Mouse (Mus musculus) midbrain, embryonic 11.5 days (tissue): ENCODE data around the gene Avpr2. TPM values are rescaled to one million over a fixed set of nuclear protein-coding genes. Genes with fewer than 3 reads are reported as not detected.

Source experiments
- ATAC-seq: fragments of 200-750 bp; cut with Nextera tagmentation; 2 replicates; pipeline ENCODE4 v1.8.0; 2017; ENCODE audit warnings: moderate TSS enrichment, moderate library complexity; ENCODE audit not compliant: low FRiP score
- DNase-seq: peaks from one replicate; pipeline ENCODE4 v3.0.0; 2015; ENCODE audit warnings: low spot score; ENCODE audit errors: missing footprints
- H3K27ac ChIP-seq: fragments of 300-500 bp; sonication (generic); 2 replicates; pipeline ENCODE4 v1.5.1; 2014; ENCODE audit warnings: low read depth, low read length
- H3K27me3 ChIP-seq: fragments of 300-500 bp; sonication (generic); 2 replicates; pipeline ENCODE4 v1.6.1; 2014; ENCODE audit warnings: mild to moderate bottlenecking, low read length, moderate library complexity, mixed read lengths; ENCODE audit not compliant: control insufficient read depth, insufficient read depth
- H3K36me3 ChIP-seq: fragments of 300-500 bp; sonication (generic); 2 replicates; pipeline ENCODE4 v1.6.1; 2014; ENCODE audit warnings: mild to moderate bottlenecking, low read length, moderate library complexity, mixed read lengths; ENCODE audit not compliant: control insufficient read depth, insufficient read depth
- H3K4me1 ChIP-seq: fragments of 300-500 bp; sonication (generic); 2 replicates; pipeline ENCODE4 v1.6.1; 2014; ENCODE audit warnings: low read length; ENCODE audit not compliant: control insufficient read depth, insufficient read depth
- H3K4me2 ChIP-seq: fragments of 300-500 bp; sonication (generic); 2 replicates; pipeline ENCODE4 v1.6.1; 2014; ENCODE audit warnings: mild to moderate bottlenecking, moderate library complexity
- H3K4me3 ChIP-seq: fragments of 300-500 bp; sonication (generic); 2 replicates; pipeline ENCODE4 v1.5.1; 2014; ENCODE audit warnings: low read depth, low read length
- H3K9ac ChIP-seq: fragments of 300-500 bp; sonication (generic); 2 replicates; pipeline ENCODE4 v1.6.1; 2014; ENCODE audit warnings: low read length
- H3K9me3 ChIP-seq: fragments of 300-500 bp; sonication (generic); 2 replicates; pipeline ENCODE4 v1.6.1; 2016; ENCODE audit warnings: low read length; ENCODE audit not compliant: control insufficient read depth
- whole genome bisulfite sequencing: fragments of 180-500 bp; shearing (Covaris S2); extraction: QIAGEN DNeasy Blood & Tissue Kit; methylation state at CpG from one replicate; pipeline ENCODE4 v1.1.7; 2014; 5-methylcytosine and 5-hydroxymethylcytosine counted together
- polyA plus RNA-seq: library from polyadenylated mRNA; unstranded; fragments of >200 nt; fragmentation: Nextera tagmentation; extraction: Ambion mirVana; gene quantifications from 2 replicates; pipeline ENCODE4 v1.2.1, GENCODE M21; 2014

Gene Avpr2
- polyA plus RNA-seq, 1 experiment from 2014 or later = not detected

DNA sequence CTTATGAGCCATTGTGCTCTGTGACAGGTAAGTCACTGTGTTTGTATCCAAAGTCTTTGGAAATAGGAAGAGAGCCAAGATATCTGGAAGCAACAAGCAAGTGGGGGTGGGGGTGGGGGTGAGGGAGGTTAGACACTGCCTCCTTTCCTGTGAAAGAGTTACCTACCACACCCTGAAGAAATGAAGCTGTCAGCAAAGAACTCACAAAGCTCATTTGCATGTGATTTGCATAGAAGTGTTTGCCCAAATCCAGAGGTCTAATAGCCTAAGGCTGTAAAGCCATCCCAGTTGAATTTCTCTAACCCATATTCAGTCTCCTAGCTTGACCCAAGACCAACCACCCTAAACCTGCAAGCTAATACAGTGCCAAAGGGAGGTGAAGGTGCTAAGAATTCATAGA lies 18.5 kb downstream of the Avpr2 start:
- Histone ChIP-seq H3K4me3 (no peak overlapping the region), H3K27ac (no peak overlapping the region), H3K9me3 (no peaks in the 10 kb centered on the region), H3K9ac (no peak overlapping the region), H3K4me1 (no peaks in the 10 kb centered on the region), H3K36me3 (no peaks in the 10 kb centered on the region), H3K4me2 (no peak overlapping the region), H3K27me3 (no peaks in the 10 kb centered on the region)
- no peak for ATAC-seq
- no peak for DNase-seq

DNA sequence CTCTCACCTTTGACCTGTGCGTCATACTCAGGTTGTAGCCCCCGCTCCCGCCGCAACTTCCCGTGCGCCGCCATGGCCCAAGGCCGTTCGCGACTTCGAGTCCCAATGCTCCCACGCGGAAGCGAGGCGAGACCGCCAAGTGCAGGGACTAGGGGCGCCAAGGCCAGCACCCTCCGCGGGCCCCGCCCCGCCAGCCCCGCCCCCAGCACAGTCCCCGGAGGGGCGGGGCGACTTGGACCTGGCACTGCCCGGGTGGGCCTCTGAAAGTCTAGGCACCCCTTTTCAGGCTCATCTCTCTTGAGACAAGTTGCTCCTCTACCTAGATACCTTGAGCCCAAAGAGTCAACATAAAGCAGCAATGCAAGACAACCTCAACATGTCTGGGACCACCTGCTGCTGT lies 19.3 kb downstream of the Avpr2 start:
- Histone ChIP-seq H3K27me3 (no peaks in the 10 kb centered on the region), H3K4me2 (peak overlapping the region; percentile 30; the same call in 1 of the 2 replicates), H3K36me3 (no peaks in the 10 kb centered on the region), H3K9me3 (no peaks in the 10 kb centered on the region), H3K4me1 (no peaks in the 10 kb centered on the region), H3K27ac (no peak overlapping the region), H3K9ac (no peak overlapping the region), H3K4me3 (no peak overlapping the region)
- ATAC-seq (no peak), DNase-seq (no peak)
- WGBS = 22% methylated on average over 20 of the region's 26 CpGs

DNA sequence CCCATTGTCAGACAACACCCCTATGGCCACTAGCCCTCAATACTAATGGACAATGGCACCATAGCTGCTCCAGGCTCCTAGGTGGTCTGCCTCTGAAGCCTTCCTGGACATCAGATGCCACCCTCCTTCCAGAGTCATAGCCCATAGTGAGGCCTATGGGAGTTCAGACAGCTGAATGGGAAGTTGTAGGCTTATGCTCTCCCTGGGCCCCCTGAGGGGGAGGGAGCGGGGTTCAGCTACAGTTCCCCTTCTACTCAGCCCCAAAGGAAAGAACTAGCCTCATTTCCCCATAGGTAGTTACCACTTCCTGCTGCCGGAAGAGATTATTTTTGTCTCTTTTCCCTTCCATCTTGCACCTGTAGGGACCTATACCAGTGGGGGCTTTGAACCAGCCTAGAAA lies 19.7 kb downstream of the Avpr2 start:
- WGBS = 85% methylated on average over 2 of the region's 2 CpGs
- no peak overlapping the region for H3K4me2 ChIP-seq

DNA sequence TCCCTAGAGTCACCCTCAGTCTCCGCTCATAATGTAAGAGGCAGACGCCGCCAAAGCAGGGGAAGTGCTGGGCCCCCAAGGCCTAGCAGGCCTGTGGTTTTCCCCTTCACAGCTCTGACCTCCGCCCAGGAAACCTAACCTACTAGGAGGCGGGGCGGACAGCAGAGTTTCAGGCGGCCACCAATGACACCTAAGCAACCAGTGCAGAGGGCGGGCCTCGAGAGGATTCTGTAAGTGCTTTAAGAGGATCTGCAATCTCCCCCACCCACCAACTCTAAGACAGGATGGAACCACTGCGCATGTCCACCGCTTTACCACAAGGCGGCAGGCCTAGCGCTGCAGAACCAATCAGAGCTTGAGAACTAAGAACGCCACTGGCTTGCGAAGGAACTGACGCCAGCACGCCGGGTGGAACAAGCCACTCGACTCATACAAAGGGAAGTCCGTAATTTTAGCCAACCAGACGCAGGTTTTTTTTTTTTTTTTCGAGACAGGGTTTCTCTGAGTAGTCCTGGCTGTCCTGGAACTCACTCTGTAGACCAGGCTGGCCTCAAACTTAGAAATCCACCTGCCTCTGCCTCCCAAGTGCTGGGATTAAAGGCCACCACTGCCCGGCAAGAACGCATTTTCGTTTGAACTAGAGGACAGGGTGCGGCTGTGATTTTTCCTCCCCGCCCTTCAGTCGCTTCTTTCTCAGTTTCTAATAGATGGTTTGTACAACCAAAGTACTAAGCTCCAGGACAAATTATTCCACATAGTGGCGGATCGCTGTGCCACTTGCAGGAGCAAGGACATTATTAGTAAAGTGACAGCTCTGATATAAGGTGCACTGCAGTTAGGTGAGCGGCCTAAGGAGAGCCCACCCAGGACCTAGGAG lies 23.2 kb downstream of the Avpr2 start:
- Histone ChIP-seq H3K27ac (peak overlapping the region; percentile 48), H3K9me3 (no peaks in the 10 kb centered on the region), H3K27me3 (no peaks in the 10 kb centered on the region), H3K36me3 (no peaks in the 10 kb centered on the region; the same call in none of the 2 replicates), H3K4me1 (no peaks in the 10 kb centered on the region), H3K4me2 (peak overlapping the region; percentile 27), H3K9ac (no peak overlapping the region; the same call in 1 of the 2 replicates), H3K4me3 (peak overlapping the region; percentile 1; the same call in 1 of the 2 replicates)
- WGBS = 25% methylated on average over 31 of the region's 31 CpGs
- ATAC-seq (peak; percentile 97), DNase-seq (peak; percentile 92)

More for the DNA sequence above, 19.7 kb downstream of the Avpr2 start:
- no peak overlapping the region for H3K9ac ChIP-seq
- ATAC-seq (no peak), DNase-seq (no peak)
- H3K27ac ChIP-seq = no peak overlapping the region
- H3K4me1 ChIP-seq = no peaks in the 10 kb centered on the region
- H3K27me3 ChIP-seq = no peaks in the 10 kb centered on the region
- no peak overlapping the region for H3K4me3 ChIP-seq
- no peaks in the 10 kb centered on the region for H3K9me3 ChIP-seq
- H3K36me3 ChIP-seq = no peaks in the 10 kb centered on the region

DNA sequence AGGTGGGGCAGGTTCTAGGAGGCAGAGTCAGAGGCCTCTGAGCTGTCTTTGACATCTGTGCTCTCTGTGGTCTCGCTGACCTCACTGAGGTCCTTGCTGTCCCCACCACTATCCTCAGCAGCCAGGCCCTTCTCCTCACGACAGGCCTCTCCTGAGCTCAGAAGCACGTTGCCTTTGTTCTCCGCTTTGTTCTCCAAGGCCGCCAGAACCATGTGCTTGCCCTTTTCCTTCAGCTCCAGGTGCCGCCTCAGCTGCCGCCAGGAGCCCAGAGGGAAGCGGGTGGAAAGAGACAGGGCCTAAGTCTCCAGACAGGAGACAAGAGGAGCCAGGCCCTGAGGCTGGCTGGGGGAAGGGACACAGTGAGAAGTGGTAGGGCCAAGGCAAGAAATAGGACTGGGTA lies 25.0 kb downstream of the Avpr2 start:
- H3K27me3 ChIP-seq = no peaks in the 10 kb centered on the region
- no peak for DNase-seq
- H3K4me3 ChIP-seq = no peak overlapping the region
- no peak overlapping the region for H3K27ac ChIP-seq
- 80% methylated on average over 8 of the region's 8 CpGs for WGBS
- no peak overlapping the region for H3K9ac ChIP-seq
- no peaks in the 10 kb centered on the region; the same call in none of the 2 replicates for H3K36me3 ChIP-seq
- H3K4me1 ChIP-seq = no peaks in the 10 kb centered on the region; the same call in 1 of the 2 replicates
- ATAC-seq = no peak
- no peaks in the 10 kb centered on the region for H3K9me3 ChIP-seq
- H3K4me2 ChIP-seq = no peak overlapping the region

DNA sequence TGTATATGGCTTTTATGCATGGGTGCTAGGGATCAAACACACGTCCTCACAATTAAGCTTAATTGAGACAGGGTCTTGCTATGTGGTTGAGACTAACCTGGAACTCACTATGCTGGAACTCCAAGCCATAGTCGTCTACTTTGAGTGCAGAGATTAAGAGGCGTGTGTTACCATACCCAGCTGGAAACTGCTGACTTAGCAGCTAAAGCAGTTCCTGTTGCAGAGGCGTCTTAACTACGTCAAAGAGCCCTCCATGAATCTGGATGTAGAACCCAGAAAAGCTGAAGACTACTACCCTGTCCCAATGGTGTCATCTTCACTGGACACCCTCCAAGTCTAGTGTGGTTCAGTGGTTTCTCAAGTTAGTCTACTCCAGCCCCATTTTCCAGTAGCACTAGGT lies 26.7 kb downstream of the Avpr2 start:
- ATAC-seq (no peak), DNase-seq (no peak)
- H3K4me3 ChIP-seq = no peak overlapping the region
- no peak overlapping the region for H3K9ac ChIP-seq
- H3K4me1 ChIP-seq = no peaks in the 10 kb centered on the region; the same call in 1 of the 2 replicates
- no peaks in the 10 kb centered on the region; the same call in none of the 2 replicates for H3K36me3 ChIP-seq
- H3K27me3 ChIP-seq = no peaks in the 10 kb centered on the region
- H3K9me3 ChIP-seq = no peaks in the 10 kb centered on the region
- H3K4me2 ChIP-seq = no peak overlapping the region
- WGBS = 84% methylated on average over 5 of the region's 5 CpGs
- no peak overlapping the region for H3K27ac ChIP-seq

DNA sequence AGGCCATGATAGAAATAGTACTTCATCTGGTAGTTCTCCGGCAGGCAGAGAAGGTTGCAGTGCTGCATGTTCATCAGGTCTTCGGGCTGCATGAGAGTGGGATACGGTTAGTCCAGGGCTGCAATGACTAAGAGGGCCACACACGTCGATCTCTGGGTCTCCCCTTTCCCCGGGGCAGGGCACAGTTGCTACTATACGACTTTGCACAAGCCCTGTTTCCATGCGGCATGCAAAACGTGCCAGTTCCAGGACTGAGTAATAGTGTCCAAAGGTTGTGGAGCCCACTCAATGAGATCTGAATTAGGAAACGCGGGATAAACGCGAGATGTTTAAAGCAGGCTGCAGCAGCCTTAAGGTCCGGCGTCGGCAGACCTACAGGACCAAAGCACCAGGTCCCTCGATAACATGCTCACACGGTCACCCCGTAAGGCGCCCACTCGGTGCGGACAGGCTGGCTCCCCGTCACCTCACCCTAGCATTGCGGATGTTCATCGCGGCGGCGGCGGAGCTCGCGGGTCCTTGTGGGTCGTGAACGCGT lies 29.5 kb downstream of the Avpr2 start:
- Histone ChIP-seq H3K9me3 (no peaks in the 10 kb centered on the region), H3K9ac (peak overlapping the region; percentile 72), H3K4me2 (peak overlapping the region; percentile 64), H3K36me3 (no peaks in the 10 kb centered on the region; the same call in none of the 2 replicates), H3K27ac (peak overlapping the region; percentile 59), H3K27me3 (no peaks in the 10 kb centered on the region), H3K4me1 (no peaks in the 10 kb centered on the region; the same call in 1 of the 2 replicates), H3K4me3 (peak overlapping the region; percentile 52)
- DNase-seq (no peak), ATAC-seq (peak; percentile 45)
- WGBS = 11% methylated on average over 34 of the region's 34 CpGs

DNA sequence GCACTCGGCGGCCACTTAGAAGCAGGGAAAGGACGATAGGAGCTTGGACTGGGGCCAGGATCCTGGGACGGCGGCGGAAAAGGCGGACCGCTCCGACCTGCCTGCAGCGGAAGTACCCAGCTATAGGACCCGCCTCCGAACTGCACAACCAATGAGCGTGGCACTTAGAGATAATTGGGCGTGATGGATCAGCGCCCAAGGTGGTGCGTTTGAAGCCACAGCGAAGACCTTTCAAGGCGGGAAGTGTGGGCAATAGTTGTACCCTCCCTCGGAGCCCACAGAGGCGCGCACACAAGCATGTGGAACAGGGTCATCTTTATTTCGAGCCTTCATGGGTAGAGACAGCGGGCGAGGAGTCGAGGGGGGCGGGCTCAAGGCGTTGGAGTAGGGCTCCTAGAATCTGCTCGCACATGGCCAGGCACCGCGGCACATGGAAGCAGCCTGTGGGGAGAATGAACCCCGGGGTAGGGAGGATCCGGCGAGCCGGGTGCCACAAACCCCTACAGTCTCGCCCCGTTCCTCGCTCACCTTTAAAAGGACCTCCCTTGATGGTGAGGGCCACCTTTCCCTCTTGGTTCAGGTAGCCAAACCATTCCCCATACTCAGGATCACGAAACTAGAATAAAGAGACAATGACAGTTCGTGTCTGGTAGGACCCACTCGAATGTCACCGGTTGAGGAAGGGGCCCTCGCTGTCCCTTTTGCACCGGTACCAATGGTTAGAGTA lies 30.1 kb downstream of the Avpr2 start, which contains the start of the genes Arhgap4 and Naa10:
Gene Arhgap4 (minus strand): TSS at position 48 of the 727 bp plus-strand sequence.
Gene Naa10 (minus strand): TSS at position 122 of the 727 bp plus-strand sequence.
- peak within 1 kb of the TSS; percentile 61 for H3K27ac ChIP-seq
- peak; percentile 98 for ATAC-seq
- no peaks in the 10 kb centered on the region for H3K9me3 ChIP-seq
- peak within 1 kb of the TSS; percentile 52 for H3K4me3 ChIP-seq
- DNase-seq = peak; percentile 94
- 15% methylated on average over 43 of the region's 43 CpGs for WGBS
- H3K4me1 ChIP-seq = no peaks in the 10 kb centered on the region; the same call in 1 of the 2 replicates
- no peaks in the 10 kb centered on the region; the same call in none of the 2 replicates for H3K36me3 ChIP-seq
- peak within 1 kb of the TSS; percentile 72 for H3K9ac ChIP-seq
- H3K27me3 ChIP-seq = no peaks in the 10 kb centered on the region
- H3K4me2 ChIP-seq = peak within 1 kb of the TSS; percentile 64
